Mouse (Mus musculus): ENCODE data around the gene Sac3d1.

Sac3d1 gene

DNA sequence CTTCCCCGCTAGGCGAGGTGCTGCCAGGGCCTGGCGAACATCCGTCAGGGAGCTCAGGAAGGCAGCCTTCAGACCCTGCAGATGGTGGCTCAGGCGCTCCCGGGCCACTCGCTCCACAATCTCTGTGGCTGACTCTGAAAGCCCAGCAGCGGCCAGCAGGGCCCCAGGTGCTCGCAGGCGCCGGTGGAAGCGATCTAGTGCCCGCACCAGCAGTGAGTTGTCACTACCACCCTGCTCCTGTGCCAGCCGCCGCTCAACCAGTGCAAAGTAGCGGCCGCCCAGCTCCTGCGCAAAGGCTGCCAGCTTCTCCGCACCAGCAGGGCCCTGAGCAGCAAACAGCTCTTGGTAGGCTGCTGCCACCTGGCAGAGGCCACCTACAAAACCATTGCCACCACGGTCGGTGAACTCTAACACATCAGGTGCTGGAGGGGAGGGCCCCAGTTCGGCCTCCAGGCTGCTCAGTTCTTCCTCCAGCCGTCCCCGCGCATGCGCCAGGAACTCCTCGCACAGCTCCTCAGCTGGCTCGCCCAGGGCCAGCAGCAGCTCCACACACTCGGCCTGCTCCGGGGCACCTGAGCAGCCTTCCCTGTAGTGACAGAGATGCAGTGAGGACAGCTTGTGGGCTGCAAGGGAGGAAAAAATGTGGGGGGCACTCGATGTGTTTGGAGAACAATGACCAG lies 47.7 kb downstream of the Sac3d1 start:
- DNase-seq (ENCODE audit: low spot score in 2 of 2) = no peak

DNA sequence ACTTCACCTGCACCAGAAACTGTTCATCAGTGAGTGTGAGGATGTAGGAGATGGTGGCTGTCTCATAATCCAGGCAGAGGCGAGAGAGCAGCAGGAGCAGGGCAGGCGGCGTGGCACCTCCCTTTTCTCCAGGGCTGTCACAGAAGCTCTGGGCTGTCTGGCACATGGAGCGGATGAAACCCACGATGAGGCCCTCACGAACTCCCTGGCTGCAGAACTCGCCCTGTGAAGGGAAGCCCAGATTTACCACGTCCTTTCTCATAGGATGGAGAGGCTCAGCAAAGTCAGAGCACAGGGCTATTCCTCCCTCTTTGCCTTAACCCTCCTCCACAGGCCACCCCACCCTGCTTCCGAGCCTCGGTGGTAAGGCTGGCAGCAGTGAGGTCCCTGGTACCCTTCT lies 48.6 kb downstream of the Sac3d1 start:
- DNase-seq (ENCODE audit: low spot score in 2 of 2) = no peak

DNA sequence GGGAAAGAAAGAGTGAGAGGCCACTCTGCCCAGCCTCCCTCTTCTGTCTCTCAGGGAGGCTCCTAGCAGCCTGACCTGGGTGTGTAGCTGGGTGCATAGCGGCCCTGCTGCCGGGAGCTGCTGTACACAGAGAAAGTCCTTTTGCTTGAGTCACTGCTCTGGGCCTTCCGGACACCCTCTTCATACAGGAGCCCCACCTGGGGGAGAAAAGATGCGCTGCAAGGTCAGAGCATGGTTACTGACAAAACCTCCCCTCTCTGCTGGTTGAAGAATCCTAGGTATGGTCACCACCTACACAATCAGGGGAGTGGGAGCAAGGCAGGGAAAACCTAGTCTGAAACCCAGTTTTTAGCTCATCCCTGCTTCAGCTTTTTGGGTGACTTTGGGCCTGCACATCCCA lies 49.5 kb downstream of the Sac3d1 start:
- no peak for DNase-seq (ENCODE audit: low spot score in 2 of 2)

DNA sequence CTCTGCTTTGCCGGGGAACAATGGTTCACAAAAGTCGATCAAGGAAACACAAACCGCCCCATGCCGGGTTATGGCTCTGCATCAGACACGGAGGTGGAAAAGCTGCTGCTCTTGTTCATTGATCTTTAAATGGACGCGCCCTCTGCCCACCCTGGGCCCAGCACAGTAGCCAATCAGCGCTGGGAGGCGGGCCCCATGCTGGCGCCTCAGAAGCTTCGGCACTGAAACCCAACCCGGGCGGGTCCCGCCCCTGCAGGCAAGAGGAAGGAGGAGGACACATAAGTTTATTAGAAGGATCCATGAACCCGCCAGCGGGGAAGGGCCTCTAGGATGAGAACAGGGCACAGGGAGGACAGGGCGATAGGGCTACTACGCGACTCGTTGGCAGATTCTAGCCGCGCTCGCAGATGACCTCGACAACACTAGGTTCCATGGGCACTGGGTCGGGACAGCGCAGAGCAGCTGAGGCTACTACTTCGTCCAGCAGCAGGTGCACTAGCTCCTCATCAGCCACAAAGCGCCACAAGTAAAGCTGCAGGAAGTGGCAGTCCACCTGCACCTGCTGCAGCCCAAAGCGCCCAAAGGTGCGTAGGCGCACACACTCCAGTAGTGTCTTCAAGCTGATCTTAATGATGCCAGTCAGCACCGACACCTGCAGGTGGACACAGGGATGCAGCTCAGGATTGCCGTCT lies 50.6 kb downstream of the Sac3d1 start, which contains the start of gene Tm7sf2:
Gene Tm7sf2, minus strand, starts transcription at position 650 of the 692 bp plus-strand sequence.
- DNase-seq (ENCODE audit: low spot score in 2 of 2) = peak; percentile 93 to 94

DNA sequence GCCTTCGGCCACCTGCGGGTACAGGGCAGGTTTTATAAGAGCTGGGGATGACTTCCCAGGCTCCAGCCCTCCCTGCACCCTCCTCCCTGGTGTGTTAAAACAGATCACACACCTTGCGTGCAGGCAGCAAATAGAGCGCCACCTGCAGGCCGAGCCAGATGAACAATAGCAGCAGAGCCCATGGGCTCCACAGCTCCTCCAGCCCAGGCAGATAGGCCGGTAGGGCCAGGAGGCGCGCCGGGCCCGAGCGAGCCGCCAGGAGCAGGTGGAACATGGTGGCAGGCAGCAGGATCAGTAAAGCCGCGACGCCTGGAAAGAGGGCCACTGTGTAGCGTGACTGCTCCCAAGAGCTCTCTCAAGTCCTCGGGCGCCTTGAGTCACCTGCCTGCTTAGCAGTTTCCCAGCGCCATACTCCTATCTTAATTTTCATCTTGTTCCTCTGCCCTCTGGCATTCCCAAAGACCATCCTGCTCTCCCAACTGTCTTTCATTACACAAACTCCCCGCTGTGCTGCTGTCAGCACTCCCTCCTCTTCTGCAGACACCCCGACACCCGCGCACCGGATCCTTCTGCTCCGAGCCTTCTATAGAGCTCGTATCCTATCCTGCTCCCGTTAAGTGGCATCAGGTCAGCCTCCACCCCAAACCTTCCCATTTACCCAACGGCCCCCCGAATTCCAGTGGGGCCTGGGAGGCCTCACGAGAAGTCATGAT lies 51.3 kb downstream of the Sac3d1 start:
- DNase-seq (ENCODE audit: low spot score in 2 of 2) = peak; percentile 61 to 84

DNA sequence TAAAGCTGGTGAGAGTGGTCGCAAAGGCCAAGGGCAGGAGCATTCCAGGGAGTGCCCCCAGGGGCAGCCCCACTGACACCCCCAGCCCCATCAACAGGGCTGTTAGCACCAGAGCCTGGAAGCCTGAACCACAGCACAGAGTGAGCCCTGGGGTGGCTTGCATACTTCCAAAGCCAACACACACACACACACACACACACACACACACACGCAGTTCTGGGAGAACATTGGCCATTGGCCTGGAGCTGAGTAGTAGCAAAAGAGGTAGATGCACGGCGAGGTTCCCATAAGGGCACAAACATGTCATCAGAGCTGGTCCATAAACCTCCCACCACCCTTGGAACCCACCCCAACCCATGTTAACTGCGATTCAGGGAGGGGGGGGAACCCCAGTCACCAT lies 51.9 kb downstream of the Sac3d1 start:
- no peak for DNase-seq (ENCODE audit: low spot score in 2 of 2)
